ENCODE assay signal across 9 mouse cellular contexts in the genomic region with DNA sequence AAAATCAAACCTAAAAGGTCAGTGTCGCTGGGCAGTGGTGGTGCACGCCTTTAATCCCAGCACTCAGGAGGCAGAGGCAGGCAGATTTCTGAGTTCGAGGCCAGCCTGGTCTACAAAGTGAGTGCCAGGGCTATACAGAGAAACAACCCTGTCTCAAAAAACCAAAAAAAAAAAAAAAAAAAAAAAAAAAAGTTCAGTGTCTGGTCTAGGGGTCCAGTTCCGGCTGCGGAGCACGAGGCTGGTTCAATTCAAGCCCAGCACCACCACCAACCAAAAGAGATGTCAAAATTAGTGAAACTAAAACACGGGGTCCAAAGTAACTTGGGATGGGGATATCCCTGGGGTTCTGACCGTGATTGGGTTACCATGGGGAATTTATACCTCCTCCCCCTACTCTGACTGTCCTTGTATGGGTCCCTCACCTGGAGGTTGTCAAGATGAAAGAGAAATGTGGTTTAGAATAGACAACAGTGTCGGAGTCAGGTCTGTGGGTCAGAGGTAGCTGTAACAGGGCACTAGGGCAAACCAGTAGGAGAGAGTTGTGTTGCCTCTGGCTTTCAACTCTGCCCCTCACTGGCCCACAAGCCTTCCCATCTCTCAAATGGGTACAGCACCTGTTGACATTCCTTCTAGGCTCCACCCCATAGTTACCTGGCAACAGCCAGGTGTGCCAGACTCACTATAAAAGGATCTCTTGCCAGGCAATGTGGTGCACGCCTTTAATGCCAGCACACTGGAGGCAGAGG. TPM values are rescaled to one million over a fixed set of nuclear protein-coding genes. Genes with fewer than 3 reads are reported as not detected.
DNase-seq lines count a peak whose midpoint lies in the region; ATAC-seq and TF ChIP-seq lines count a peak whose summit lies in the region.
"Had no signal": no experiment of that assay in that cellular context is flagged by ENCODE, and none has a peak within 500 bp of the region (broad histone marks: within the 10 kb centered on the region; RNA-seq: fewer than 3 reads in every experiment).

No protein-coding gene starts in this region.

- peak overlapping the region; percentile 99 for H3K27ac ChIP-seq in forebrain, embryonic 10.5 days
- no peak overlapping the region for H3K27ac ChIP-seq in forebrain, embryonic 16.5 days (ENCODE audit: low read length)
- H3K27ac ChIP-seq in lung, embryonic 14.5 days (ENCODE audit: low read depth): peak overlapping the region; percentile 98; the same call in 1 of the 2 replicates
- H3K27ac ChIP-seq in forebrain, embryonic 14.5 days (ENCODE audit: low read depth, low read length): no peak overlapping the region
- H3K27ac ChIP-seq in left cerebral cortex, adult 2 months: no peak overlapping the region

- WGBS in forebrain, embryonic 10.5 days: 94% methylated on average over 10 of the region's 10 CpGs
- 96% methylated on average over 10 of the region's 10 CpGs for WGBS in forebrain, embryonic 16.5 days
- 95% methylated on average over 10 of the region's 10 CpGs for WGBS in lung, embryonic 14.5 days
- 94% methylated on average over 10 of the region's 10 CpGs for WGBS in forebrain, embryonic 14.5 days

- peak overlapping the region; percentile 92; the same call in 1 of the 2 replicates for H3K4me3 ChIP-seq in forebrain, embryonic 10.5 days
- no peak overlapping the region for H3K4me3 ChIP-seq in forebrain, embryonic 16.5 days (replicated peaks; ENCODE audit: low read length)
- H3K4me3 ChIP-seq in lung, embryonic 14.5 days (ENCODE audit: low read depth, low read length): peak overlapping the region; percentile 89; the same call in 1 of the 2 replicates
- no peak overlapping the region for H3K4me3 ChIP-seq in forebrain, embryonic 14.5 days (ENCODE audit: low read depth, low read length)
- peak overlapping the region; percentile 88 for H3K4me3 ChIP-seq in myocyte
- no peak overlapping the region for H3K4me3 ChIP-seq in left cerebral cortex, adult 2 months

- H3ac ChIP-seq in myocyte (ENCODE audit: control insufficient read depth, insufficient read length): no peak overlapping the region

- H3K4me2 ChIP-seq in forebrain, embryonic 16.5 days (ENCODE audit: low read length): no peak overlapping the region
- peak overlapping the region; percentile 91 for H3K4me2 ChIP-seq in lung, embryonic 14.5 days
- H3K4me2 ChIP-seq in forebrain, embryonic 14.5 days (ENCODE audit: low read length): 0 out of 2 replicates have a peak overlapping the region, but pooled peaks have one; percentile 79
- H3K4me2 ChIP-seq in myocyte (ENCODE audit: low read depth): peak overlapping the region; percentile 79

- peaks cover 14% of the 10 kb centered on the region for H3K79me2 ChIP-seq in myocyte (ENCODE audit: control insufficient read depth, insufficient read depth)

- DNase-seq in forebrain, embryonic 10.5 days (ENCODE audit: extremely low spot score, low spot score): no peak
- DNase-seq in lung, embryonic 14.5 days: no peak
- DNase-seq in lung, adult 18-20 months: no peak
- DNase-seq in forebrain, embryonic 14.5 days (ENCODE audit: low spot score): no peak
- no peak for DNase-seq in right cerebral cortex, postnatal 36 days (ENCODE audit: low spot score in 2 of 2)
- no peak for DNase-seq in left cerebral cortex, adult 2 months (ENCODE audit: extremely low spot score in 1 of 2, low spot score in 2 of 2)
- DNase-seq: kidney, adult 11 months had no signal

- intact Hi-C loops in left cerebral cortex, adult 2 months (cut with DNase I): no loop called here

- peaks cover 12% of the 10 kb centered on the region for H3K36me3 ChIP-seq in forebrain, embryonic 10.5 days (replicated peaks)
- no peaks in the 10 kb centered on the region for H3K36me3 ChIP-seq in forebrain, embryonic 16.5 days (ENCODE audit: control insufficient read depth, insufficient read depth)
- peaks cover 10% of the 10 kb centered on the region for H3K36me3 ChIP-seq in lung, embryonic 14.5 days (ENCODE audit: insufficient read depth)
- H3K36me3 ChIP-seq in forebrain, embryonic 14.5 days (ENCODE audit: control insufficient read depth, insufficient read depth, low read length): no peaks in the 10 kb centered on the region; the same call in 1 of the 2 replicates
- no peaks in the 10 kb centered on the region for H3K36me3 ChIP-seq in myocyte (ENCODE audit: control insufficient read depth, insufficient read depth)

- no peak overlapping the region for H3K9ac ChIP-seq in forebrain, embryonic 16.5 days (replicated peaks; ENCODE audit: low read depth, low read length)
- H3K9ac ChIP-seq in lung, embryonic 14.5 days: no peak overlapping the region; the same call in 1 of the 2 replicates
- H3K9ac ChIP-seq in forebrain, embryonic 14.5 days (ENCODE audit: low read length): no peak overlapping the region

- ATAC-seq in forebrain, embryonic 16.5 days: no peak
- no peak for ATAC-seq in lung, embryonic 14.5 days (ENCODE audit: insufficient read depth)
- no peak for ATAC-seq in forebrain, embryonic 14.5 days

- H3K4me1 ChIP-seq in forebrain, embryonic 10.5 days: peaks cover 60% of the 10 kb centered on the region
- H3K4me1 ChIP-seq in forebrain, embryonic 16.5 days (replicated peaks; ENCODE audit: control insufficient read depth, insufficient read depth, low read length): peaks cover 31% of the 10 kb centered on the region
- H3K4me1 ChIP-seq in lung, embryonic 14.5 days (ENCODE audit: insufficient read depth): peaks cover 9% of the 10 kb centered on the region
- H3K4me1 ChIP-seq in forebrain, embryonic 14.5 days (ENCODE audit: control insufficient read depth, insufficient read depth, low read length): peaks cover 23% of the 10 kb centered on the region

- no peaks in the 10 kb centered on the region for H3K9me3 ChIP-seq in forebrain, embryonic 10.5 days
- no peaks in the 10 kb centered on the region for H3K9me3 ChIP-seq in forebrain, embryonic 16.5 days (ENCODE audit: control insufficient read depth, low read length)
- H3K9me3 ChIP-seq in lung, embryonic 14.5 days (ENCODE audit: low read depth, low read length): no peaks in the 10 kb centered on the region
- no peaks in the 10 kb centered on the region for H3K9me3 ChIP-seq in forebrain, embryonic 14.5 days (replicated peaks; ENCODE audit: control insufficient read depth, low read length)

- H3K27me3 ChIP-seq in forebrain, embryonic 10.5 days (ENCODE audit: poor library complexity, severe bottlenecking): peaks cover 4% of the 10 kb centered on the region; the same call in 1 of the 2 replicates
- H3K27me3 ChIP-seq in forebrain, embryonic 16.5 days (replicated peaks; ENCODE audit: control insufficient read depth, insufficient read depth, low read length): no peaks in the 10 kb centered on the region
- H3K27me3 ChIP-seq in lung, embryonic 14.5 days (ENCODE audit: insufficient read depth, low read length): no peaks in the 10 kb centered on the region
- H3K27me3 ChIP-seq in forebrain, embryonic 14.5 days (replicated peaks; ENCODE audit: control insufficient read depth, insufficient read depth, low read length): no peaks in the 10 kb centered on the region
- H3K27me3 ChIP-seq in myocyte (ENCODE audit: control insufficient read depth, insufficient read depth, insufficient read length): no peaks in the 10 kb centered on the region

- no peak for TF ChIP-seq POLR2A in myocyte (IDR thresholded peaks at IDR 0.05; ENCODE audit: insufficient read length, low read depth)

- no peak for TF ChIP-seq CTCF in lung, embryonic 14.5 days (IDR thresholded peaks at IDR 0.05; ENCODE audit: low read depth)
- no peak for TF ChIP-seq CTCF in left cerebral cortex, adult 2 months (IDR thresholded peaks at IDR 0.05)

TF ChIP-seq in myocyte, 11 proteins besides CTCF, POLR2A, EP300 and RAD21:
- no peak for TF ChIP-seq MYOG (IDR thresholded peaks at IDR 0.05; ENCODE audit: control insufficient read depth in 1 of 3, insufficient read depth in 1 of 3, insufficient read length in 2 of 3, low read depth in 2 of 3)
- TF ChIP-seq REST (IDR thresholded peaks at IDR 0.05; ENCODE audit: insufficient read depth, insufficient read length): no peak
- TF ChIP-seq MYOD1 (IDR thresholded peaks at IDR 0.05; ENCODE audit: control insufficient read depth in 1 of 3, insufficient read length in 2 of 3, low read depth in 2 of 3): no peak
- no peak for TF ChIP-seq TCF3 (IDR thresholded peaks at IDR 0.05; ENCODE audit: insufficient read length, low read depth)
- no peak for TF ChIP-seq E2F4 (IDR thresholded peaks at IDR 0.05; ENCODE audit: insufficient read depth)

RNA-seq across cellular contexts. Expression of a gene that starts 1.2 kb away (rescaled TPM):
- polyA plus RNA-seq in forebrain, embryonic 10.5 days (2016; fragmentation: Nextera tagmentation; extraction: Ambion mirVana): 107 TPM in 2 replicates
- polyA plus RNA-seq in forebrain, embryonic 16.5 days (2015; fragmentation: Nextera tagmentation; extraction: Ambion mirVana): 99.9 and 100 TPM in 2 replicates
- 86.6 and 86.9 TPM in 2 replicates for polyA plus RNA-seq in lung, embryonic 14.5 days (2014; fragmentation: Nextera tagmentation; extraction: Ambion mirVana)
- polyA plus RNA-seq in forebrain, embryonic 14.5 days (2014; fragmentation: Nextera tagmentation; extraction: Ambion mirVana): 52.4 and 61.5 TPM in 2 replicates
- polyA plus RNA-seq in myocyte (2012; fragmentation: generic; extraction: Trizol): 13.3 TPM
- 10 to 100 TPM; 25.6 to 28.8 TPM for total RNA-seq in left cerebral cortex, adult 2 months (2021)

RNA-seq across cellular contexts. Expression of a gene that starts 43.0 kb away (rescaled TPM):
- polyA plus RNA-seq in forebrain, embryonic 10.5 days (2016; fragmentation: Nextera tagmentation; extraction: Ambion mirVana): 0.28 and 0.40 TPM in 2 replicates
- polyA plus RNA-seq in forebrain, embryonic 16.5 days (2015; fragmentation: Nextera tagmentation; extraction: Ambion mirVana): 0.32 and 0.35 TPM in 2 replicates
- 0.35 and 0.59 TPM in 2 replicates for polyA plus RNA-seq in lung, embryonic 14.5 days (2014; fragmentation: Nextera tagmentation; extraction: Ambion mirVana)
- not detected in 2 replicates for polyA plus RNA-seq in forebrain, embryonic 14.5 days (2014; fragmentation: Nextera tagmentation; extraction: Ambion mirVana)
- 0.06 TPM for polyA plus RNA-seq in myocyte (2012; fragmentation: generic; extraction: Trizol)
- total RNA-seq in left cerebral cortex, adult 2 months (2021): not detected

Comparison
In these comparisons a context has a peak if more than half of its experiments do, and no peak if none do; other contexts are left out.
1. H3K27ac ChIP-seq: peak in forebrain, embryonic 10.5 days (single experiment) and lung, embryonic 14.5 days (single experiment); none in forebrain, embryonic 16.5 days (single experiment), forebrain, embryonic 14.5 days (single experiment) and left cerebral cortex, adult 2 months (single experiment).
2. H3K4me3 ChIP-seq: peak in forebrain, embryonic 10.5 days (single experiment), lung, embryonic 14.5 days (single experiment) and myocyte (single experiment); none in forebrain, embryonic 16.5 days (single experiment), forebrain, embryonic 14.5 days (single experiment) and left cerebral cortex, adult 2 months (single experiment).